Mouse (Mus musculus) erythroid progenitor cell, adult 5-6 weeks (primary cell): ENCODE measurements around the gene Nckap5. TPM values are rescaled to one million over a fixed set of nuclear protein-coding genes. Genes with fewer than 3 reads are reported as not detected.

Experiments used
- ATAC-seq: replicated peaks from 2 replicates; pipeline ENCODE4 v1.8.0; 2016; ENCODE audit warnings: moderate number of reproducible peaks, mild to moderate bottlenecking, moderate TSS enrichment, inconsistent platforms; ENCODE audit not compliant: poor library complexity, low FRiP score, severe bottlenecking
- total RNA-seq, 2 experiments: library from RNA; stranded (forward) in 1 of 2; stranded (reverse) in 1 of 2; fragments of 150-400 nt in 1 of 2; fragments of 186-747, 209-891 nt in 1 of 2; gene quantifications; 2 replicates each; pipeline versions ENCODE4 v1.2.3 to v1.2.4; 2015 to 2017; ENCODE audit warnings: low replicate concordance in 2 of 2

Gene Nckap5
- total RNA-seq, 2 experiments from 2014 or later, result not detected

- ATAC-seq, result no peak
Measured at GRCm38 (mm10) chr1:125974649-125975048, 856.0 kb downstream of the Nckap5 start.

- ATAC-seq, result no peak
Measured at GRCm38 (mm10) chr1:125971933-125972332, 858.7 kb downstream of the Nckap5 start.

GRCm38 (mm10) chr1:125967671-125968070, 862.9 kb downstream of the Nckap5 start:
- ATAC-seq, result no peak

GRCm38 (mm10) chr1:125951026-125951425, 879.6 kb downstream of the Nckap5 start:
- no peak for ATAC-seq

- ATAC-seq, result no peak
Measured at GRCm38 (mm10) chr1:125949076-125949475, 881.5 kb downstream of the Nckap5 start.

- no peak for ATAC-seq
Measured at GRCm38 (mm10) chr1:125945136-125945535, 885.5 kb downstream of the Nckap5 start.

- no peak for ATAC-seq
Measured at GRCm38 (mm10) chr1:125943305-125943704, 887.3 kb downstream of the Nckap5 start.

GRCm38 (mm10) chr1:125925486-125925885, 905.1 kb downstream of the Nckap5 start:
- ATAC-seq, result no peak

GRCm38 (mm10) chr1:125923062-125923461, 907.5 kb downstream of the Nckap5 start:
- ATAC-seq, result no peak

- no peak for ATAC-seq
Measured at GRCm38 (mm10) chr1:125920696-125921095, 909.9 kb downstream of the Nckap5 start.

- ATAC-seq, result no peak
Measured at GRCm38 (mm10) chr1:125912601-125913600, 917.7 kb downstream of the Nckap5 start, which contains the start of gene Lypd1. TSS of gene Lypd1 (minus strand) at chr1:125913101.

- ATAC-seq, result no peak
Measured at GRCm38 (mm10) chr1:125911901-125912445, 918.6 kb downstream of the Nckap5 start.

- no peak for ATAC-seq
Measured at GRCm38 (mm10) chr1:125911337-125911900, 919.2 kb downstream of the Nckap5 start.

GRCm38 (mm10) chr1:125910871-125911265, 919.7 kb downstream of the Nckap5 start:
- ATAC-seq, result no peak

GRCm38 (mm10) chr1:125910211-125910870, 920.3 kb downstream of the Nckap5 start:
- no peak for ATAC-seq

GRCm38 (mm10) chr1:125893158-125893557, 937.4 kb downstream of the Nckap5 start:
- ATAC-seq, result no peak

- no peak for ATAC-seq
Measured at GRCm38 (mm10) chr1:125870056-125870455, 960.5 kb downstream of the Nckap5 start.
